Mouse (Mus musculus) right cerebral cortex, adult 18-20 months (tissue): ENCODE results near the gene Taf11.

Experiments used
- DNase-seq: peaks from one replicate; pipeline ENCODE4 v3.0.0; 2022; ENCODE audit warnings: mixed read lengths

Taf11 gene

GRCm38 (mm10) chr17:27920676-27921075 is 11.0 kb upstream of the Taf11 start:
- no peak for DNase-seq

DNA sequence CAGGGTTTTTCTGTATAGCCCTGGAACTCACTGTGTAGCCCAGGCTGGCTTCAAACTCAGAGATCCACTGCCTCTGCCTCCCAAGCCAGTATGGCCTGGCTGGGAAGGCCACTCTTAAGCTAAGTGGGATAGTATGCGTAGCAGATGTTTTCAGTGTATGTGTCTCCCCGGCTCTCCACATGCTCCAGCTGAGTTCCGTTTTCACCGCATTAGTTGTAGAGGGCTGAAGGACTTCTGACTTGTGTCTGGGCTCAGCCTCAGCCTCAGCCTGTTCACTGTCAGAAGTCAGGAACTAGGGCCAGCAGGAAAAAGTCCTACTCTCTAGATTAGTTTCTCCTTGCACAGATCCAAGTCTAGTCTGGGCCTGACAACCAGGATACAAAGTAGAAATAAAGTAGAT is 6.7 kb upstream of the Taf11 start:
- DNase-seq = no peak

GRCm38 (mm10) chr17:27914742-27915141 is 5.1 kb upstream of the Taf11 start:
- DNase-seq = no peak

DNA sequence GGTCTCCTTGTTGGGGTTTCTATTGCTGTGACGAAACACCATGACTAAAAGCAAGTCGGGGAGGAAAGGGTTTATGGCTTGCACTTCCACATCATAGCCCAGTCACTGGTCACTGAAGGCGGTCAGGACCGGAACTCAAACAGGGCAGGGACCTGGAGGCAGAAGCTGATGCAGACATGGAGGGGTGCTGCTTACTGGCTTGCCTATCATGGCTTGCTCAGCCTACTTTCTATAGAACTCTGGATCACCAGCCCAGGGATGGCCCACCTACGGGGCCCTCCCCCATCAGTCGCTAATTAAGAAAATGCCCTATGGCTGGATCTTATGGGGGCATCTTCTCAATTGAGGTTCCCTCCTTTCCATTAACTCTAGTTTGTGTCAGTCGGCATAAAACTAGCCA is 1.7 kb upstream of the Taf11 start:
- no peak for DNase-seq

GRCm38 (mm10) chr17:27908888-27909621 is 589 bp downstream of the Taf11 start, which contains the start of gene Anks1:
TSS of gene Anks1 (plus strand) at chr17:27909306.
- peak; percentile 82 for DNase-seq

DNA sequence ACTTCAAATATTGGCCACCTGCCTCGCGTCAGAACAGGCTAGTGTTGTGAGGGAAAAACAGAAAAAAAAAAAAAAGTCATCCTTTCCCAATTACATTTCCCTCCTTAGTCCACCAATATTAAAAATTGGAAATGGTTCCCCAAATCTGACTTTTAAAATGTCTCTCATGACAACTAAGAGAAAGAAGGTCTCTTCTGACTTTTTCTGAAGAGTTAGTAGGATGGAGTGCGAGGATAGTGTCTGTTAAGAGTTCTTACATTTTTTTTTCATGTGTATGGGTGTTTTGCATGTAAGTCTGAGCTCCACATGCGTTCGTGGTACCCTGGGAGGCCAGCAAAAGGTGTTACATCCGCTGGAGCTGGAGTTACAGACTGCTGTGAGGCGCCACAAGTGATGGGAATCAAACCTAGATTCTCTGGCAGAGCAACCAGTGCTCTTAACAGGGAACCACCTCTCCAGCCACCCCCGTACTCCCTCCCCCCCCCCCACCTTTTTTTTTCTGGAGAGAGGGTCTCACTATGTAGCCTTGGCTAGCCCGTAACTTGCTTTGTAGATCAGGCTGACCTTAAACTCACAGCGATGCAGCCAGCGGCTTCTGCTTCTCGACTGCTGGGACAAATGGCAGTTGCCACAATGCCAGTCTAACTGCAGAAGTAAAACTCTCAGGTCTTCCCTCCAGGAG is 1.3 kb downstream of the Taf11 start:
- no peak for DNase-seq

GRCm38 (mm10) chr17:27907512-27908205 is 2.0 kb downstream of the Taf11 start:
- DNase-seq = peak; percentile 95

- DNase-seq = no peak
These were observed 23.0 kb downstream of the Taf11 start for GRCm38 (mm10) chr17:27886499-27887210.

GRCm38 (mm10) chr17:27883994-27884393 is 25.6 kb downstream of the Taf11 start:
- no peak for DNase-seq

GRCm38 (mm10) chr17:27883129-27883528 is 26.5 kb downstream of the Taf11 start:
- no peak for DNase-seq

DNA sequence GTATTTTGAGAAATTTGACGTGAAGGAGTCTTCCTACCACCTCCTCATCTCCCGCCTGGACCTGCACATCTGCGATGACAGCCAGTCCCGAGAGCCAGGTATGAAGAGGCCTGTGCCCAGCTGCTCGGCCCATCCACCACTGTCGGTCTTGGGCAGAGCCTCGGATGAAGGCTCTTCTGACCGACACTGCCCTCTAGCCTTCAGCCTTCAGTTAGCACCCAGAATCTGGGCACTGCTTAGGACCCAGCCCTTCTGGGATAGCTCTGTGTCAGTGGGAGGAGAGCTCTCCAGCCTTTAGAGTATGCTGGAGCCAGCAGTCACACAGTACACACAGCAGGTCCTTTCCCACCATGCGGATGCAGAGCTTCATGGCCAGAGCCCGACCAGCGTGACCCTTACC is 28.1 kb downstream of the Taf11 start:
- no peak for DNase-seq

DNA sequence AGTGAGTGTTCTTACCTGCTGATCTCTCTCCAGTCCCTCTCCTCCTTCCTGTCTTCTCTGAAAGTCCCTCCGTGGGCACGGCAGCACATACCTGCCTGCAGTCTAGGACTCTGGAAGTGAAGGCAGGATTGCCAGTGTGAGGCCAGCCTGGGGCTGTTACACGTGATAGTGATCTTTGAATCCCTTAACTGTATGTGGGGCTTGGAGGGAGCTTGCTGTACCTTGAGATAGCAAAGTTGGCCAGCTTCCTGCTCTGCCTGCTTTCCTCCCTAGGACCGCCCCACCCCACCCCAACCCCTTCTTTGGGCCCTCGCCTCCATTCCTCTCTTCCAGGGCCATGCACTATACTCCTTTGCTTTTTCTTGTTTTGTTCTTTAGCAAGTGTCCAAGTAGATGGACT is 35.1 kb downstream of the Taf11 start:
- DNase-seq = no peak

DNA sequence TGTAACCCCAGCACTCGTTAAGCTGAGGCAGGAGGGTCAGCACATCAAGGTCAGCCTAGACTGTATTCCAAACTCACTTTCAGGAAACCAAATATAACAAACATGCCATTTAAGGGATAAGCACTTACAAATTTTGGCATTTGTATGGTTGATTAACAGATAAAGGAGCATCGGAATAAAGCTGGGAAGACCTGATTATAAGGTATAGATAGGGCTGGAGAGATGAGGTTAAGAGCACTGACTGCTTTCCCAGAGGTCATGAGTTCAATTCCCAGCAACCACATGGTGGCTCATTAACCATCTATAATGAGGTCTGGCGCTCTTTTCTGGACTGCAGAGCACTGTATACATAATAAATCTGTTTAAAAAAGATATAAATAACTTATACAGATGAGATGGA is 36.1 kb downstream of the Taf11 start:
- no peak for DNase-seq

DNA sequence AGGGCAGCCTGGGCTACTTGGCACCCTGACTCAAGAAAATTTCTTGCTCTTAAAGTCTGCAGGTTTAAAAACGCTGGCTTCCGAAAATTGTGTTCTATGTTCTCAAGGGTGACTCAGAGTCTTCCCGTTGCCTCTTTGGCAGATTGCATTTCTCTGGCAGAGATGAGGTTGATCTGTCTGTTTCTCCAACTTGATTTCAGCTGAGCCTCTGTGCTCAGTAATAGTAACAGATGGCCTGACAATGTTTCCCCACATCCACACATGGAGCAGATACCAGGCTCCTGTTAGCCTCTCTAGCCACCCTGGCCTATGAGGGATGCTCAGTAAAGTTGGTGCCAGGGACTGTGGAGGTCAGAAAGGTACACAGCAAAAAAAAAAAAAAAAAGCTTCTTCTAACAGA is 37.8 kb downstream of the Taf11 start:
- peak; percentile 51 for DNase-seq

GRCm38 (mm10) chr17:27866737-27867136 is 42.9 kb downstream of the Taf11 start:
- DNase-seq = no peak

GRCm38 (mm10) chr17:27865461-27865860 is 44.2 kb downstream of the Taf11 start:
- DNase-seq = no peak

GRCm38 (mm10) chr17:27859131-27859530 is 50.5 kb downstream of the Taf11 start:
- DNase-seq = no peak

GRCm38 (mm10) chr17:27857649-27858475 is 51.8 kb downstream of the Taf11 start:
- DNase-seq = no peak

DNA sequence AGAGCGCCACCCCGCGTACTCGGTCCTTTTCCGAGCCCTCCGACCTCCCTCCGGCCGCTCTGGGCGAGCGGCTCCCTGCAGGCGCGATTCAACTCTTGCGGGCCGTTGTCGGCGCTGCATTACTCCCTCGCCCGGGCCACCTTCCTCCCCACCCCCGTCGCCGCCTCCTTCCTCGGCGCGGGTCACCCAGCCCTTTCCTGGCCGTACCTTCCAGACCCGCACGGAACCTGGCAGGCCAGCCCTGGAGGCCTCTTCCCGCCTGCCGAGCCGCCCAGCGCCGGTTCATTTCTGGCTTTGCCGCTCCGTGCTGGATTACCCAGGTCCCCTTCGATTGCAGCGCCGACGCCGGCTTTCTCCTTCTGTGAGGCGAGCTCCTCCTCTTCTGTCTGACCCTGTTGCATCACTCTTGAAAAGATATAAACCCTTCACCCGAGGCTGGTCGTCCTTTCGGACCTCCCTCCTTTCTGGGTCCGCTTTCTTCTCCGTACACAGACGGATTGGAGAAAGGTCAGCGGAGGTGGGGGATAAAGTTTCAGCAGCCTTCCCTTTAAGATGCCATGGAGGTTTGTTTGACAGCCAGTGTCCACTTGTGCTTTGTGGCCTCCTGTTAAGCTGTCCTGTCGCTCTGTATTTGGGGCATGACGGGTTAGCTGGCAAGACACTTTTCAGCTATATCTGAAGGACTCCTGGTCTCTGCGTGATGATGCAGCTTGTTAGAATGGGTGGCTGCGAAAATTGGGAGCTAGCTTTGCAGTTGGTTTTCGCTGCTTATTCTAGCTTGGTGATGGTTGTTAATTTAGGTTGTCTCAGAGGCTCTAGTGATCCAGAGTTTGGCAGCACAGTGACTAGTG is 52.6 kb downstream of the Taf11 start:
- DNase-seq = peak; percentile 31

DNA sequence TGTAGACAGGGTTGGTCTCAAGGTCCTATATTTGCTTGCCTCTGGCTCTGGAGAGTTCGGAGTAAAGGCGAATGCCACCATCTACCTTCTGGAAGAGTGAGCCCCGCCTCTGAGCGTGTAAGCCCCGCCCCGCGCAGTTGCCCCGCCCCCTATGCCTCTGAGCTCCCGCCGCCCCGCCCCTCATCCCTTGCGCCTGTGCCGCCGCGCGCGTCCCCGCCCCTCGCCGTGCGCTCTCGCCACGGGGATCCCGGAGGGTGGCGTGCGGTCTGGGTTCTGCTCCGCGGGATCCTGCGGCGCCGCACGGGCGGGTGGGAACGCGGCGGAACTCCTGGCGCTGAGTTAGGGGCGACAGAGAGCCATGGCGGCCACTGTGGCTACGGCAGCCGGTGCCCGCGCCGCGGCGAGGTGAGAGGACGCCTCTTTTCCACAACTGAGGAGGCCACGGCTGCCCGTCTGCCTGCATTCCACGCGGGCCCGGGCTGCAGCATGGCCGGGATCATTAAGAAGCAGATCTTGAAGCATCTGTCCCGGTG is 53.3 kb downstream of the Taf11 start, which contains the start of gene Uhrf1bp1:
Uhrf1bp1 (plus strand) TSS at position 177 of the 533 bp plus-strand sequence.
- peak; percentile 84 for DNase-seq
